Mouse (Mus musculus) neural tube, embryonic 14.5 days (tissue): Measurements from ENCODE around the gene Slc25a29. TPM values are rescaled to one million over a fixed set of nuclear protein-coding genes. Genes with fewer than 3 reads are reported as not detected.
"Not testable (repeated sequence)": the region's sequence is repeated elsewhere in the genome, so short reads cannot be mapped to it uniquely, and the experiment has no call there.

ENCODE experiments used
- ATAC-seq: fragments of 200-750 bp; cut with Nextera tagmentation; 2 replicates; pipeline ENCODE4 v1.8.0; 2017; ENCODE audit warnings: low read depth, mild to moderate bottlenecking, moderate TSS enrichment, moderate library complexity
- H3K27ac ChIP-seq: fragments of 300-500 bp; sonication (generic); 2 replicates; pipeline ENCODE4 v1.5.1; 2014; ENCODE audit warnings: low read depth, mild to moderate bottlenecking, control low read depth, low read length, moderate library complexity, mixed read lengths
- H3K27me3 ChIP-seq: fragments of 300-500 bp; sonication (generic); 2 replicates; pipeline ENCODE4 v1.6.1; 2014; ENCODE audit warnings: low read length; ENCODE audit not compliant: control insufficient read depth, insufficient read depth
- H3K36me3 ChIP-seq: fragments of 300-500 bp; sonication (generic); 2 replicates; pipeline ENCODE4 v1.6.1; 2014; ENCODE audit warnings: low read length, mixed read lengths; ENCODE audit not compliant: control insufficient read depth, insufficient read depth
- H3K4me1 ChIP-seq: fragments of 300-500 bp; sonication (generic); 2 replicates; pipeline ENCODE4 v1.6.1; 2014; ENCODE audit warnings: low read length; ENCODE audit not compliant: control insufficient read depth, insufficient read depth
- H3K4me2 ChIP-seq: fragments of 300-500 bp; sonication (generic); 2 replicates; pipeline ENCODE4 v1.6.1; 2014; ENCODE audit warnings: mild to moderate bottlenecking, low read depth, low read length, control low read depth
- H3K4me3 ChIP-seq: fragments of 300-500 bp; sonication (generic); 2 replicates; pipeline ENCODE4 v1.5.1; 2014; ENCODE audit warnings: low read depth, low read length, control low read depth, mixed read lengths
- H3K9ac ChIP-seq: fragments of 300-500 bp; sonication (generic); replicated peaks from 2 replicates; pipeline ENCODE4 v1.6.1; 2014; ENCODE audit warnings: low read depth, mild to moderate bottlenecking, control low read depth, low read length, mixed read lengths
- H3K9me3 ChIP-seq: fragments of 300-500 bp; sonication (generic); 2 replicates; pipeline ENCODE4 v1.6.1; 2016; ENCODE audit warnings: low read length; ENCODE audit not compliant: control insufficient read depth
- WGBS: fragments of 180-500 bp; shearing (Covaris S2); extraction: QIAGEN DNeasy Blood & Tissue Kit; methylation state at CpG from one replicate; pipeline ENCODE4 v1.1.7; 2014; 5-methylcytosine and 5-hydroxymethylcytosine counted together
- polyA plus RNA-seq: library from polyadenylated mRNA; unstranded; fragments of >200 nt; fragmentation: Nextera tagmentation; extraction: Ambion mirVana; gene quantifications from 2 replicates; pipeline ENCODE4 v1.2.1, GENCODE M21; 2014

The Slc25a29 gene
- polyA plus RNA-seq, 1 experiment from 2014 or later = 16.8 TPM

- WGBS = 89% methylated on average over 7 of the region's 7 CpGs
- ATAC-seq = no peak
Measured at GRCm38 (mm10) chr12:108857589-108858184, 22.0 kb upstream of the Slc25a29 start.

GRCm38 (mm10) chr12:108857109-108857508 is 21.4 kb upstream of the Slc25a29 start:
- no peak for ATAC-seq
- Histone ChIP-seq H3K27ac (no peak overlapping the region), H3K4me3 (no peak overlapping the region), H3K4me2 (no peak overlapping the region), H3K9me3 (no peaks in the 10 kb centered on the region), H3K27me3 (no peaks in the 10 kb centered on the region), H3K36me3 (peaks cover 18% of the 10 kb centered on the region), H3K4me1 (no peaks in the 10 kb centered on the region), H3K9ac (no peak overlapping the region)
- WGBS = 86% methylated on average over 7 of the region's 7 CpGs

More at GRCm38 (mm10) chr12:108857589-108858184, 22.0 kb upstream of the Slc25a29 start:
- no peaks in the 10 kb centered on the region for H3K27me3 ChIP-seq
- no peak overlapping the region for H3K4me2 ChIP-seq
- H3K9me3 ChIP-seq = no peaks in the 10 kb centered on the region
- H3K9ac ChIP-seq = no peak overlapping the region
- no peak overlapping the region for H3K27ac ChIP-seq
- H3K4me3 ChIP-seq = no peak overlapping the region
- H3K4me1 ChIP-seq = no peaks in the 10 kb centered on the region
- peaks cover 22% of the 10 kb centered on the region for H3K36me3 ChIP-seq

GRCm38 (mm10) chr12:108856186-108856585 is 20.5 kb upstream of the Slc25a29 start:
- no peaks in the 10 kb centered on the region for H3K4me1 ChIP-seq
- peaks cover 12% of the 10 kb centered on the region for H3K36me3 ChIP-seq
- 91% methylated on average over 8 of the region's 8 CpGs for WGBS
- no peak overlapping the region for H3K27ac ChIP-seq
- no peaks in the 10 kb centered on the region for H3K27me3 ChIP-seq
- ATAC-seq = no peak
- H3K9me3 ChIP-seq = no peaks in the 10 kb centered on the region
- H3K4me3 ChIP-seq = no peak overlapping the region
- H3K9ac ChIP-seq = no peak overlapping the region
- H3K4me2 ChIP-seq = no peak overlapping the region

GRCm38 (mm10) chr12:108855081-108855480 is 19.4 kb upstream of the Slc25a29 start:
- no peak for ATAC-seq
- Histone ChIP-seq H3K27me3 (no peaks in the 10 kb centered on the region), H3K4me1 (0 out of 2 replicates have a peak, but pooled peaks cover 5% of the 10 kb centered on the region)

GRCm38 (mm10) chr12:108852822-108853221 is 17.1 kb upstream of the Slc25a29 start:
- no peak overlapping the region for H3K9ac ChIP-seq
- no peak overlapping the region for H3K27ac ChIP-seq
- no peaks in the 10 kb centered on the region for H3K36me3 ChIP-seq
- no peaks in the 10 kb centered on the region for H3K27me3 ChIP-seq
- no peak overlapping the region for H3K4me2 ChIP-seq
- no peaks in the 10 kb centered on the region for H3K9me3 ChIP-seq
- ATAC-seq = no peak
- no peak overlapping the region for H3K4me3 ChIP-seq
- WGBS = 88% methylated on average over 8 of the region's 8 CpGs
- 0 out of 2 replicates have a peak, but pooled peaks cover 5% of the 10 kb centered on the region for H3K4me1 ChIP-seq

More at GRCm38 (mm10) chr12:108855081-108855480, 19.4 kb upstream of the Slc25a29 start:
- H3K4me2 ChIP-seq = no peak overlapping the region
- H3K9ac ChIP-seq = no peak overlapping the region
- 90% methylated on average over 10 of the region's 10 CpGs for WGBS
- no peaks in the 10 kb centered on the region for H3K9me3 ChIP-seq
- no peak overlapping the region for H3K4me3 ChIP-seq
- no peak overlapping the region for H3K27ac ChIP-seq
- peaks cover under 1% of the 10 kb centered on the region; the same call in 1 of the 2 replicates for H3K36me3 ChIP-seq

GRCm38 (mm10) chr12:108850886-108851285 is 15.2 kb upstream of the Slc25a29 start:
- no peak overlapping the region for H3K27ac ChIP-seq
- no peak overlapping the region for H3K4me3 ChIP-seq
- no peak for ATAC-seq
- H3K27me3 ChIP-seq = no peaks in the 10 kb centered on the region
- no peak overlapping the region for H3K9ac ChIP-seq
- H3K36me3 ChIP-seq = no peaks in the 10 kb centered on the region
- no peaks in the 10 kb centered on the region for H3K9me3 ChIP-seq
- 0 out of 2 replicates have a peak, but pooled peaks cover 5% of the 10 kb centered on the region for H3K4me1 ChIP-seq
- no peak overlapping the region for H3K4me2 ChIP-seq
- 93% methylated on average over 8 of the region's 8 CpGs for WGBS

- 51% methylated on average over 8 of the region's 8 CpGs for WGBS
- no peak overlapping the region for H3K27ac ChIP-seq
- no peak overlapping the region for H3K4me2 ChIP-seq
- no peak overlapping the region for H3K4me3 ChIP-seq
- no peaks in the 10 kb centered on the region for H3K36me3 ChIP-seq
- no peak overlapping the region for H3K9ac ChIP-seq
- H3K4me1 ChIP-seq = 0 out of 2 replicates have a peak, but pooled peaks cover 5% of the 10 kb centered on the region
- H3K27me3 ChIP-seq = no peaks in the 10 kb centered on the region
- H3K9me3 ChIP-seq = no peaks in the 10 kb centered on the region
- no peak for ATAC-seq
Measured at GRCm38 (mm10) chr12:108850129-108850528, 14.4 kb upstream of the Slc25a29 start.

GRCm38 (mm10) chr12:108849488-108850022 is 13.9 kb upstream of the Slc25a29 start:
- no peak overlapping the region for H3K9ac ChIP-seq
- H3K4me1 ChIP-seq = 0 out of 2 replicates have a peak, but pooled peaks cover 5% of the 10 kb centered on the region
- H3K27me3 ChIP-seq = no peaks in the 10 kb centered on the region
- ATAC-seq = no peak
- H3K27ac ChIP-seq = no peak overlapping the region
- H3K36me3 ChIP-seq = no peaks in the 10 kb centered on the region
- no peak overlapping the region for H3K4me2 ChIP-seq
- no peak overlapping the region for H3K4me3 ChIP-seq
- WGBS = 89% methylated on average over 4 of the region's 4 CpGs
- H3K9me3 ChIP-seq = no peaks in the 10 kb centered on the region

GRCm38 (mm10) chr12:108848033-108848432 is 12.3 kb upstream of the Slc25a29 start:
- H3K36me3 ChIP-seq, H3K9ac ChIP-seq, H3K4me3 ChIP-seq, H3K27ac ChIP-seq, H3K4me1 ChIP-seq, H3K27me3 ChIP-seq, H3K9me3 ChIP-seq, H3K4me2 ChIP-seq, ATAC-seq: not testable (repeated sequence)
- WGBS = 96% methylated on average over 3 of the region's 3 CpGs
